9 mouse cellular contexts compared by ENCODE assay signal in genomic region chr5:142920311-142921073, GRCm38 (mm10). TPM values are rescaled to one million over a fixed set of nuclear protein-coding genes. Genes with fewer than 3 reads are reported as not detected.
A peak's percentile ranks its signal among the peaks of the same experiment; 100 is the strongest.
DNase-seq lines count a peak whose midpoint lies in the region; ATAC-seq and TF ChIP-seq lines count a peak whose summit lies in the region.
"Had no signal": no experiment of that assay in that cellular context is flagged by ENCODE, and none has a peak within 500 bp of the region (broad histone marks: within the 10 kb centered on the region; RNA-seq: fewer than 3 reads in every experiment).

No protein-coding gene starts in this region.

- H3K4me2 ChIP-seq in forebrain, embryonic 14.5 days (ENCODE audit: low read length): no peak overlapping the region
- H3K4me2 ChIP-seq in heart, embryonic 14.5 days (ENCODE audit: low read length): peak overlapping the region; percentile 23; the same call in 1 of the 2 replicates
- no peak overlapping the region for H3K4me2 ChIP-seq in limb, embryonic 13.5 days (replicated peaks)
- H3K4me2 ChIP-seq: neural tube, embryonic 13.5 days had no signal

- DNase-seq in forebrain, embryonic 10.5 days (ENCODE audit: extremely low spot score, low spot score): no peak
- DNase-seq in forebrain, embryonic 14.5 days (ENCODE audit: low spot score): no peak
- DNase-seq in c-Kit-positive CD71-negative TER-119-negative erythroid progenitor cells, embryonic 14.5 days (ENCODE audit: low read depth): peak; percentile 88
- DNase-seq in naive thymus-derived CD4-positive, alpha-beta T cell, adult 2 months (ENCODE audit: low read depth): peak; percentile 92
- DNase-seq in layer of hippocampus, adult 2 months (ENCODE audit: low spot score in 2 of 2): no peak
- DNase-seq in layer of hippocampus, postnatal 14 days (ENCODE audit: low spot score in 2 of 2): no peak

- H3K9ac ChIP-seq in forebrain, embryonic 14.5 days (ENCODE audit: low read length): no peak overlapping the region
- H3K9ac ChIP-seq in heart, embryonic 14.5 days (ENCODE audit: low read length): no peak overlapping the region
- H3K9ac ChIP-seq in limb, embryonic 13.5 days: no peak overlapping the region
- H3K9ac ChIP-seq: neural tube, embryonic 13.5 days had no signal

- H3K4me1 ChIP-seq in forebrain, embryonic 10.5 days: peaks cover 12% of the 10 kb centered on the region
- no peaks in the 10 kb centered on the region for H3K4me1 ChIP-seq in forebrain, embryonic 14.5 days (ENCODE audit: control insufficient read depth, insufficient read depth, low read length)
- H3K4me1 ChIP-seq in heart, embryonic 14.5 days (ENCODE audit: control insufficient read depth in 2 of 2, insufficient read depth in 2 of 2, low read length in 2 of 2): peaks cover 15 to 18% of the 10 kb centered on the region in 2 experiments
- 0 out of 2 replicates have a peak, but pooled peaks cover 5% of the 10 kb centered on the region for H3K4me1 ChIP-seq in limb, embryonic 13.5 days
- H3K4me1 ChIP-seq: neural tube, embryonic 13.5 days had no signal

- WGBS in forebrain, embryonic 10.5 days: 70% methylated on average over 8 of the region's 8 CpGs
- 80% methylated on average over 8 of the region's 8 CpGs for WGBS in forebrain, embryonic 14.5 days
- 22% methylated on average over 8 of the region's 8 CpGs for WGBS in heart, embryonic 14.5 days
- WGBS in limb, embryonic 13.5 days: 57% methylated on average over 8 of the region's 8 CpGs

- H3K9me3 ChIP-seq in forebrain, embryonic 10.5 days: 0 out of 2 replicates have a peak, but pooled peaks cover 3% of the 10 kb centered on the region
- no peaks in the 10 kb centered on the region for H3K9me3 ChIP-seq in forebrain, embryonic 14.5 days (replicated peaks; ENCODE audit: control insufficient read depth, low read length)
- H3K9me3 ChIP-seq in heart, embryonic 14.5 days (ENCODE audit: control insufficient read depth, low read length): no peaks in the 10 kb centered on the region
- H3K9me3 ChIP-seq in limb, embryonic 13.5 days: no peaks in the 10 kb centered on the region
- H3K9me3 ChIP-seq: neural tube, embryonic 13.5 days had no signal

- TF ChIP-seq CTCF in layer of hippocampus, adult 2 months (conservative IDR thresholded peaks at IDR 0.05): no peak

- H3K27ac ChIP-seq in forebrain, embryonic 10.5 days: peak overlapping the region; percentile 32
- no peak overlapping the region for H3K27ac ChIP-seq in forebrain, embryonic 14.5 days (ENCODE audit: low read depth, low read length)
- peak overlapping the region; percentile 37 to 66 for H3K27ac ChIP-seq in heart, embryonic 14.5 days (replicated peaks in 1 of 2; ENCODE audit: control insufficient read depth in 1 of 2, insufficient read depth in 1 of 2, low read depth in 2 of 2, low read length in 2 of 2)
- H3K27ac ChIP-seq in limb, embryonic 13.5 days: no peak overlapping the region
- H3K27ac ChIP-seq in layer of hippocampus, adult 2 months: no peak overlapping the region
- H3K27ac ChIP-seq: neural tube, embryonic 13.5 days had no signal

- H3K36me3 ChIP-seq in forebrain, embryonic 10.5 days (replicated peaks): no peaks in the 10 kb centered on the region
- no peaks in the 10 kb centered on the region for H3K36me3 ChIP-seq in forebrain, embryonic 14.5 days (ENCODE audit: control insufficient read depth, insufficient read depth, low read length)
- H3K36me3 ChIP-seq in heart, embryonic 14.5 days (ENCODE audit: control insufficient read depth, insufficient read depth, low read length): no peaks in the 10 kb centered on the region
- H3K36me3 ChIP-seq in limb, embryonic 13.5 days: no peaks in the 10 kb centered on the region
- H3K36me3 ChIP-seq: neural tube, embryonic 13.5 days had no signal

- no peak overlapping the region for H3K4me3 ChIP-seq in forebrain, embryonic 10.5 days
- no peak overlapping the region for H3K4me3 ChIP-seq in forebrain, embryonic 14.5 days (ENCODE audit: low read depth, low read length)
- H3K4me3 ChIP-seq in heart, embryonic 14.5 days (ENCODE audit: control insufficient read depth in 1 of 2, insufficient read depth in 1 of 2, low read depth in 1 of 2, low read length in 2 of 2): no peak overlapping the region
- no peak overlapping the region for H3K4me3 ChIP-seq in limb, embryonic 13.5 days
- H3K4me3 ChIP-seq in layer of hippocampus, adult 2 months: no peak overlapping the region
- H3K4me3 ChIP-seq: neural tube, embryonic 13.5 days had no signal

- no peaks in the 10 kb centered on the region for H3K27me3 ChIP-seq in forebrain, embryonic 10.5 days (ENCODE audit: poor library complexity, severe bottlenecking)
- no peaks in the 10 kb centered on the region for H3K27me3 ChIP-seq in forebrain, embryonic 14.5 days (replicated peaks; ENCODE audit: control insufficient read depth, insufficient read depth, low read length)
- H3K27me3 ChIP-seq in heart, embryonic 14.5 days (ENCODE audit: control insufficient read depth, insufficient read depth, low read length): no peaks in the 10 kb centered on the region
- no peaks in the 10 kb centered on the region for H3K27me3 ChIP-seq in limb, embryonic 13.5 days
- H3K27me3 ChIP-seq: neural tube, embryonic 13.5 days had no signal

- no peak for ATAC-seq in forebrain, embryonic 14.5 days
- peak; percentile 80 for ATAC-seq in heart, embryonic 14.5 days (ENCODE audit: insufficient number of reproducible peaks, insufficient read depth, low FRiP score, low read depth)
- peak; percentile 67; the same call in 1 of the 2 replicates for ATAC-seq in limb, embryonic 13.5 days (ENCODE audit: low FRiP score, low read depth)

RNA-seq across cellular contexts. Expression of gene Actb, which starts 13.9 kb away (rescaled TPM):
- 12,867 and 12,868 TPM in 2 replicates for polyA plus RNA-seq in forebrain, embryonic 10.5 days (2016; fragmentation: Nextera tagmentation; extraction: Ambion mirVana)
- polyA plus RNA-seq in forebrain, embryonic 14.5 days (2014; fragmentation: Nextera tagmentation; extraction: Ambion mirVana): 18,122 and 18,216 TPM in 2 replicates
- 5,159 and 5,554 TPM in 2 replicates for polyA plus RNA-seq in heart, embryonic 14.5 days (2014; fragmentation: Nextera tagmentation; extraction: Ambion mirVana)
- 15,880 and 15,896 TPM in 2 replicates for polyA plus RNA-seq in limb, embryonic 13.5 days (2015; fragmentation: Nextera tagmentation; extraction: Ambion mirVana)
- 1,000 to 10,000 TPM; 3,149 to 3,251 TPM for total RNA-seq in layer of hippocampus, adult 2 months (2021)
- total RNA-seq in layer of hippocampus, postnatal 14 days (2021): 1,000 to 10,000 TPM; 3,650 to 3,993 TPM

RNA-seq across cellular contexts. Expression of gene Fbxl18, which starts 25.3 kb away (rescaled TPM):
- polyA plus RNA-seq in forebrain, embryonic 10.5 days (2016; fragmentation: Nextera tagmentation; extraction: Ambion mirVana): 24.2 and 25.1 TPM in 2 replicates
- polyA plus RNA-seq in forebrain, embryonic 14.5 days (2014; fragmentation: Nextera tagmentation; extraction: Ambion mirVana): 14.5 and 20.8 TPM in 2 replicates
- 5.5 and 7.2 TPM in 2 replicates for polyA plus RNA-seq in heart, embryonic 14.5 days (2014; fragmentation: Nextera tagmentation; extraction: Ambion mirVana)
- polyA plus RNA-seq in limb, embryonic 13.5 days (2015; fragmentation: Nextera tagmentation; extraction: Ambion mirVana): 14.1 and 16.1 TPM in 2 replicates
- total RNA-seq in layer of hippocampus, adult 2 months (2021): 10 to 100 TPM; 36.7 to 39.9 TPM
- total RNA-seq in layer of hippocampus, postnatal 14 days (2021): 10 to 100 TPM; 43.1 to 46.7 TPM

RNA-seq across cellular contexts. Expression of gene Fscn1, which starts 39.7 kb away (rescaled TPM):
- polyA plus RNA-seq in forebrain, embryonic 10.5 days (2016; fragmentation: Nextera tagmentation; extraction: Ambion mirVana): 676 and 689 TPM in 2 replicates
- 477 and 560 TPM in 2 replicates for polyA plus RNA-seq in forebrain, embryonic 14.5 days (2014; fragmentation: Nextera tagmentation; extraction: Ambion mirVana)
- polyA plus RNA-seq in heart, embryonic 14.5 days (2014; fragmentation: Nextera tagmentation; extraction: Ambion mirVana): 120 and 124 TPM in 2 replicates
- 421 and 428 TPM in 2 replicates for polyA plus RNA-seq in limb, embryonic 13.5 days (2015; fragmentation: Nextera tagmentation; extraction: Ambion mirVana)
- 100 to 1,000 TPM; 172 to 173 TPM for total RNA-seq in layer of hippocampus, adult 2 months (2021)
- total RNA-seq in layer of hippocampus, postnatal 14 days (2021): 100 to 1,000 TPM; 304 to 311 TPM

Comparison
In these comparisons a context has a peak if more than half of its experiments do, and no peak if none do; other contexts are left out.
1. H3K27ac ChIP-seq: peak in forebrain, embryonic 10.5 days (single experiment) and heart, embryonic 14.5 days (2 of 2); none in forebrain, embryonic 14.5 days (single experiment), limb, embryonic 13.5 days (single experiment) and layer of hippocampus, adult 2 months (single experiment).
2. DNase-seq: peak in c-Kit-positive CD71-negative TER-119-negative erythroid progenitor cells, embryonic 14.5 days (single experiment) and naive thymus-derived CD4-positive, alpha-beta T cell, adult 2 months (single experiment); none in forebrain, embryonic 10.5 days (single experiment), forebrain, embryonic 14.5 days (single experiment), layer of hippocampus, adult 2 months (0 of 2) and layer of hippocampus, postnatal 14 days (0 of 2).